Mouse (Mus musculus) brain, embryonic 14.5 days (tissue): ENCODE results near the gene Ppp1r12b.

ENCODE experiments used
- CTCF ChIP-seq: fragments of 200-500 bp; IDR thresholded peaks from 2 replicates; pipeline ENCODE4 v1.5.1; 2012; ENCODE audit warnings: inconsistent platforms, mild to moderate bottlenecking, moderate library complexity, borderline replicate concordance; ENCODE audit not compliant: insufficient read depth, insufficient read length; ENCODE audit errors: extremely low read depth
- POLR2A ChIP-seq: fragments of 200-500 bp; IDR thresholded peaks from 2 replicates; pipeline ENCODE4 v1.6.1; 2012; ENCODE audit warnings: mild to moderate bottlenecking, inconsistent platforms, borderline replicate concordance; ENCODE audit not compliant: poor library complexity, insufficient read depth, insufficient read length, severe bottlenecking; ENCODE audit errors: extremely low read depth

DNA sequence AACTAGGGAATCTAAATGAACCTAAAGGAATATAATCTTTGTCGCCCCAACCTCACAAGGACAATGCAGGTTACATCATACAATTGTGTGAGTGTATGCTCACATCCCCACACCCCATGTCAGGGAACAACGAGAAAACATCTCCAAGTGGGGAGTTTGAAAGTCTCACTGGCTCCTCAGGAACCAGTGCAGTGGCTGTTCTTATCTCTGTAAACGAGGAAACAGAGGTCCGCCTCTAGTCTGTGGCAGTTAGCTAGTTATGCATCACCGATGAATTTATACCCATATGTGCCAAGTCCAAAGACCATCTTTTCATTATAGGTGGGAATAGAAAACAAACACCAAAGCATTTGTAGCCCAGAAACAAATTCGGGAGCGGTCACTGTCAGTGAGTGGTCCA, 194.2 kb downstream of the Ppp1r12b start:
- no peak for TF ChIP-seq CTCF
- no peak for TF ChIP-seq POLR2A
